Mouse (Mus musculus): ENCODE results near the gene Lef1.

Lef1 gene

GRCm38 (mm10) chr3:131141546-131141945 lies 31.3 kb downstream of the Lef1 start:
- DNase-seq (ENCODE audit: low read depth), result no peak

GRCm38 (mm10) chr3:131144250-131144649 lies 34.0 kb downstream of the Lef1 start:
- no peak for DNase-seq (ENCODE audit: low read depth)

- DNase-seq (ENCODE audit: low read depth), result no peak
These were observed 42.6 kb downstream of the Lef1 start for GRCm38 (mm10) chr3:131152921-131153320.

GRCm38 (mm10) chr3:131153896-131154295 lies 43.6 kb downstream of the Lef1 start:
- no peak for DNase-seq (ENCODE audit: low read depth)

- no peak for DNase-seq (ENCODE audit: low read depth)
These were observed 44.3 kb downstream of the Lef1 start for GRCm38 (mm10) chr3:131154576-131154975.

GRCm38 (mm10) chr3:131155066-131155465 lies 44.8 kb downstream of the Lef1 start:
- DNase-seq (ENCODE audit: low read depth), result no peak

- no peak for DNase-seq (ENCODE audit: low read depth)
These were observed 45.4 kb downstream of the Lef1 start for GRCm38 (mm10) chr3:131155657-131156056.

GRCm38 (mm10) chr3:131156377-131156776 lies 46.1 kb downstream of the Lef1 start:
- DNase-seq (ENCODE audit: low read depth), result no peak

- DNase-seq (ENCODE audit: low read depth), result no peak
These were observed 47.2 kb downstream of the Lef1 start for GRCm38 (mm10) chr3:131157471-131157870.

GRCm38 (mm10) chr3:131159204-131159760 lies 49.0 kb downstream of the Lef1 start:
- DNase-seq (ENCODE audit: low read depth), result no peak

- DNase-seq (ENCODE audit: low read depth), result no peak
These were observed 49.8 kb downstream of the Lef1 start for GRCm38 (mm10) chr3:131159881-131160615.

GRCm38 (mm10) chr3:131160921-131161320 lies 50.6 kb downstream of the Lef1 start:
- DNase-seq (ENCODE audit: low read depth), result no peak

- no peak for DNase-seq (ENCODE audit: low read depth)
These were observed 57.5 kb downstream of the Lef1 start for GRCm38 (mm10) chr3:131167731-131168130.

GRCm38 (mm10) chr3:131169161-131169560 lies 58.9 kb downstream of the Lef1 start:
- no peak for DNase-seq (ENCODE audit: low read depth)

- no peak for DNase-seq (ENCODE audit: low read depth)
These were observed 59.9 kb downstream of the Lef1 start for GRCm38 (mm10) chr3:131170099-131170643.

GRCm38 (mm10) chr3:131171292-131171960 lies 61.2 kb downstream of the Lef1 start:
- DNase-seq (ENCODE audit: low read depth), result no peak

GRCm38 (mm10) chr3:131172293-131172692 lies 62.0 kb downstream of the Lef1 start:
- DNase-seq (ENCODE audit: low read depth), result no peak

- no peak for DNase-seq (ENCODE audit: low read depth)
These were observed 70.7 kb downstream of the Lef1 start for GRCm38 (mm10) chr3:131181006-131181405.

- no peak for DNase-seq (ENCODE audit: low read depth)
These were observed 71.9 kb downstream of the Lef1 start for GRCm38 (mm10) chr3:131182158-131182557.

GRCm38 (mm10) chr3:131186193-131186592 lies 75.9 kb downstream of the Lef1 start:
- DNase-seq (ENCODE audit: low read depth), result no peak

GRCm38 (mm10) chr3:131190239-131190638 lies 80.0 kb downstream of the Lef1 start:
- DNase-seq (ENCODE audit: low read depth), result no peak

GRCm38 (mm10) chr3:131190671-131191367 lies 80.5 kb downstream of the Lef1 start:
- no peak for DNase-seq (ENCODE audit: low read depth)

All from c-Kit-positive CD71-negative TER-119-negative erythroid progenitor cells, embryonic 14.5 days (primary cell).